Mouse (Mus musculus) right cerebral cortex, postnatal 36 days (tissue): Measurements from ENCODE around the gene Rmi2.
A peak's percentile ranks its signal among the peaks of the same experiment; 100 is the strongest.
"Not testable (repeated sequence)": the region's sequence is repeated elsewhere in the genome, so short reads cannot be mapped to it uniquely, and the experiment has no call there.

ENCODE experiments used
- DNase-seq, 2 experiments: peaks; one replicate each; pipeline ENCODE4 v3.0.0; 2022; ENCODE audit warnings: low spot score in 2 of 2, mixed read lengths in 1 of 2

The Rmi2 gene

GRCm38 (mm10) chr16:10827269-10827668 lies 7.6 kb upstream of the Rmi2 start:
- DNase-seq, result no peak

DNA sequence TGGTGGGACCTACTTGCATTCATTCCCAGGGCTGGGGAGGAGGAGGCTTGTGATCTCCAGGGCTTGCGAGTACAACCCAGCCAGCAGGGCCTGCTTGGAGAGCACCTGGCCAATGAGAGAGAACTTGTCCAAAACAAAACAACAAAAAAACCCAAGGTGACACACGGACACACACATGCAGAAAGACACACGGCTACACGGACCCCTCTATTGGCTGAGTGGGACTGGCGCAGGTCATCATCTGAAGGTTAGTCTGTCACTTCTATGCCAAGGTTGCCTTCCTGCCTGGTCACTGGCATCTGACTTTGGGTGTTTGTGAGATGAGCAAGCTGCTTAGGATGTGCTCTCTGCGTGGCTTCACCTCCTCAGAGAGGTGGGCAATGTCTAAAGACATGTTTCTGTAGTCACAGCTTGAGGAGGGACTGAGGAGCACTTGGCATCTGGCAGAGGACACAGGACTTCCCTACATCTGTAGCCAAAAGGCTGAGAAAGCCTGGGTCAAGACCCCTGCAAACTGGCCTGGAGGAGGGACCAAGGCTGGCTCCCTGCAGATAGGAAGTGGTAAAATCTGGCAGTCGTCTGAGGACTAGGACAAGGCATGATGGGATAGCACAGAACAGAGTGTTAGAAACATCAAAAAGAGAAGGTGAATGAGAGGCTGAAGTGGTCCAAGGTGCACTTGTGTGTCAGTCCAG lies 6.9 kb upstream of the Rmi2 start:
- no peak for DNase-seq

DNA sequence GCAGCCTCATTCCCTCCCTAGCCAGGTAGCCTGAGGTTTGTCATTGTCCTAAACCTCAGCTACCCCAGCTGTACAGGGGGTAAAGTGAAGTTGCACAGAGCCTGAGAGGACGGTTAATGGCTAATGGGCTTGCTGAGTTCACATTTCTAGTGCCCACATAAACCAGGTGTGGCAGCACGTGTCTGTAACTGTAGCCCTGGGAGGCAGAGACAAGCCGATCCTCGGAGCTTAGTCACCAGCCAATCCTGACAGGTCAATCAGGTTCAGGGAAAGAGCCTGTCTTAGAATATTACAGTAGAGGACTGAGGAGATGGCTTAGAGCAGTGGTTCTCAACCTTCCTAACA lies 6.4 kb upstream of the Rmi2 start:
- DNase-seq, result no peak

DNA sequence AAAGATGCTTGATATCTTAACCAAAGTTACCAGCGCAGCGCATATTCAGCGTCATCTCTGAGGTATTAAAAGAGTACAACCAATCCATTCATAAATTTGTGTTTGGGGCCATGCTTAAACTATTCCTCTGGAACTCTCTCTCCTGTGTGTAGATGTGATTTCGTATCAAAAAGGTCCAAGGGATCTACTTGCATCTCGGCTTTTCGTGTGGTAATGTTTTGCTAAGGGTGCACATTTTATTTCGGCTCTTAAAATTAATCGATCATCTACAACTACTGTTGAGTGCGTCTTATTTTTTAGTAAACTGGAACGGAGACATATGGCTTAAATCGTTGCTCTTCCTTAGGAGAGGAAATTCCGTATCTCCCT lies 333 bp upstream of the Rmi2 start:
- no peak for DNase-seq

- DNase-seq, result no peak
Observed at GRCm38 (mm10) chr16:10836388-10836787, 1.5 kb downstream of the Rmi2 start.

DNA sequence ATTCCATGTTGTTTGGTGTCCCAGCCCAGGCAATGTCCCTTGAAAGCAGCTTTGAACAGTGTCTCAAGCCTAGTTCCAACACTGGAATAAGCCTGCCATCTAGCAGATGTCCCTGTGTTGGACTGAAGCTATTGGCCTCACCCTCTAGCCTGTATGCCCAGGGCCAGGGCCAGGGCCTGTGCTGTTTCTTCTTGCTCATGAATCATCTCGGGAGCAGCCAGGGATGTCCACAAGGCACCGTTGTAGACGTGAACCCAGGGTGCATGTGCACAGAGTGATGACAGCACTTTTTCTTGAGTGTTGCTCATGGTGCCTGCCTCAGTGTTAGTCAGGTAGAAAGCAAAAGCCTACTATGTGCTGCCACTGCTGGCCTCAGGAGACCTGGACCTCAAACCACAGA lies 2.4 kb downstream of the Rmi2 start:
- DNase-seq, result no peak

DNA sequence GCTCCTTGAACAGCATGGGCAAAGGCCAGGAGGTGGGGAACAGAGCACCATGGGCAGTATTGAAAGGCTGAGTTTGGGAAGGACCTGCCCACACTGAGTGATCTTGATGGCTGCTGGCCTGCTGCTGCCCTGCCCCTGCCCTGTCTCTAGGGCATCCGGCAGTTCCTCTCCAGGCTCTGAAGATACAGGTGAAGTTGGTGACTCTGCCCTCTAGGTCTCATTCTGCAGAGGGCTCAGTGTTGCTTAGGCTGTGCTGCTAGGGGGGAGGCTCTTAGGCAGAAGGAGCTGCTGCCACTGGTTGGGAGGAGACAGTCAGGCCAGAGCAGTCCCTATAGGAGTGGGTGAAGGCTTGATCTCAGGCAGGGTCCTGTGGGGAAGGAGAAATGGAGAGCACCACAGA lies 3.0 kb downstream of the Rmi2 start:
- DNase-seq, result no peak

- DNase-seq, result no peak
Observed at GRCm38 (mm10) chr16:10838487-10839245, 3.8 kb downstream of the Rmi2 start.

DNA sequence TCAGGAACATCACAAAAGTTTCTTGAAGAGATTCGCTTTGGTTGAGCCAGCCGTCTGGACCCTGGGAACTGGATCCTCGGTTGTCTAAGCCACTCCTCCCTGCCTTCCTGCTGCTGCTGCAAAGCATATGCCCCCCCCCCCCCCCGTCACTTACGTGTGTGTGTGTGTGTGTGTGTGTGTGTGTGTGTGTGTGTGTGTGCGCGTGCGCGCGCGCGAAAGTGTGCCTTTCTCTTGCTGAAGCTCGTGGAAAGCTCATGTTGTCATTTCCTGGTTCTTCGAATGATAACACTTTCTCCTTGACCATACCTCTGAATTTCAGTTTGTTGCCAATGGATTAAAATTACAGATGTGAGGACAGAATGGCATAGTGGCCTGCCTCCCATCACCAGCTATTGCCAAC lies 5.2 kb downstream of the Rmi2 start:
- DNase-seq, result no peak

- DNase-seq, result no peak
Observed at GRCm38 (mm10) chr16:10842282-10842855, 7.5 kb downstream of the Rmi2 start.

GRCm38 (mm10) chr16:10843486-10844318 lies 8.8 kb downstream of the Rmi2 start:
- no peak for DNase-seq

DNA sequence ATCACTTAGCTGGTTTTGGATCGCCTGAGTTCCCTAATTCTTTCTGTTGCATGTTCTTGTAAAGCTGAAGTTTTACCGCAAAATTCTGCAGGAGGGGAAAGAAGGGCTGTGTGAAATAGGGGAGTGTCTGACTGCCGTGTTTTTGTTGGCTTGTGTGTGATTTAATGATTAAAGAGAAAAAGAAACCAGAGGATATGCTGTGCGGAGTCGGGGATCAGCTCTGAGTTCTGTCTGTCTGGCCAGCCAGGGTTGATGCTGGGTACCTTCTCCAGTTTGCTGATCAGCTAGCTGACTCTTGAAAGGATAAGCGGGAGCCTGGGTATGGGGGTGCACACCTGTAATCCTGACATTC lies 9.4 kb downstream of the Rmi2 start:
- DNase-seq, result no peak

- DNase-seq, result no peak
Observed at GRCm38 (mm10) chr16:10845952-10846351, 11.1 kb downstream of the Rmi2 start.

DNA sequence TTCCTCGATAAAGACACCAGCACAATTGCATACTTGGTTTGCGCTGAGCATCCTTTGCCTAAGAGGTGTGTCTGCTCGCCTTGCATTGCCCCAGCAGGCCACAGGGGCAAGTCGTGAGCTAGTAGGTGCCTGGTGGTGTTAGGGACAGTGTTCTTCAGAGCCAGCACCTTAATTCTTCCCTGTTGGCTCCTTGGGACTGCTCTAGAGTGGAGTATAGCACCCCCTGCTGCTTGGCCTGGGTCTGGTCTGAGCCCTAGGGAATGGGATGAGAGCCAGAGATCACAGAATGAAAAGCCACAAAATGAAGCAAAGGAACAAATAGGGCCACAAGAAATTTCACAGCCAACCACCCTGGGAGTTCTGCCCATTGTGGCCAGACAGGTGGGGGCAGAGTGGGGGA lies 11.6 kb downstream of the Rmi2 start:
- peak; percentile 17 to 18 for DNase-seq

GRCm38 (mm10) chr16:10849965-10850861 lies 15.4 kb downstream of the Rmi2 start:
- no peak for DNase-seq

- DNase-seq, result no peak
Observed at GRCm38 (mm10) chr16:10850905-10851304, 16.0 kb downstream of the Rmi2 start.

GRCm38 (mm10) chr16:10852216-10852615 lies 17.4 kb downstream of the Rmi2 start:
- DNase-seq, result not testable (repeated sequence)

DNA sequence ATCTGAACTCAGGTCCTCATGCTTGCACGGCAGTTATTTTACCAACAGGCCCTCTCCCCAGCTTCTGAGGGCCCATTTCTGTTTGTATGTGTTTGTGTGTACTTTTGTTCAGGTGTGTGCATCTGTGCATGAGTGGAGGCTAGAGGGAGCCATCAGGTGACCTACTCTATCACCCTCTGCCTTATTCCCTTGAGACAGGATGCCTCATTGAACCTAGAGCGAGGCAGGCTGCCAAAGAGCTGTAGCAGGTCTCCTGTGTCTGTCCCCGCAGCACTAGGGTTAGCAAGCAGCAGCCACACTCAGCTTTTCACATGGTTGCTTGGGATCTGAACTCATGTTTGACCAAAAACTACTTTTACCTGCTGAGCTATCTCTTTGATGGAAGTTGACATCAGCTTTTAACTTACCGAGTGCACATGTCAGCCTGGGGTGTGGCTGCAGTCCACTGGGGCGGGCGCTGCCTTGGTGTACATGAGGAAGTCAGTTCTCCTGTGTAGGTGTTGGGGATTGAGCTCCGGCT lies 24.9 kb downstream of the Rmi2 start:
- DNase-seq, result no peak

DNA sequence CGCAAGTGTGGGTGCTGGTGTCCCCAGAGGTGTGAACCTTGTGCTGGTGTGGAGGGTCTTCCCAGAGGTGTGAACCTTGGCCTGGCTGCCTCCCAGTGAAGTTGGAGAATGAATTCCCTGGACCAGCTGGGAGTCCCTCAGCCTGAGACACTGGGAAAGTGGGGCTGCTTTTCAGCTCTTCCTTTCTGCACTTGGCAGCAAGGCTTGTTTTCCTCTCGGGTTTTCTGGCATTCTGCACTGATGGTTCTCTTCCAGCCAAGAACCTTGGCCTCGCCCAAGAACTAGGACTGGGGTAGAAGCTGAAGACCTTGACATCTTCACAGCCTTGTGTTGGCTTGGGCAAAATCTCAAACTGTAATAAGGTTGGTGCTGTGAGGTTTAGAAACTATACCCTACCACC lies 26.5 kb downstream of the Rmi2 start:
- no peak for DNase-seq

DNA sequence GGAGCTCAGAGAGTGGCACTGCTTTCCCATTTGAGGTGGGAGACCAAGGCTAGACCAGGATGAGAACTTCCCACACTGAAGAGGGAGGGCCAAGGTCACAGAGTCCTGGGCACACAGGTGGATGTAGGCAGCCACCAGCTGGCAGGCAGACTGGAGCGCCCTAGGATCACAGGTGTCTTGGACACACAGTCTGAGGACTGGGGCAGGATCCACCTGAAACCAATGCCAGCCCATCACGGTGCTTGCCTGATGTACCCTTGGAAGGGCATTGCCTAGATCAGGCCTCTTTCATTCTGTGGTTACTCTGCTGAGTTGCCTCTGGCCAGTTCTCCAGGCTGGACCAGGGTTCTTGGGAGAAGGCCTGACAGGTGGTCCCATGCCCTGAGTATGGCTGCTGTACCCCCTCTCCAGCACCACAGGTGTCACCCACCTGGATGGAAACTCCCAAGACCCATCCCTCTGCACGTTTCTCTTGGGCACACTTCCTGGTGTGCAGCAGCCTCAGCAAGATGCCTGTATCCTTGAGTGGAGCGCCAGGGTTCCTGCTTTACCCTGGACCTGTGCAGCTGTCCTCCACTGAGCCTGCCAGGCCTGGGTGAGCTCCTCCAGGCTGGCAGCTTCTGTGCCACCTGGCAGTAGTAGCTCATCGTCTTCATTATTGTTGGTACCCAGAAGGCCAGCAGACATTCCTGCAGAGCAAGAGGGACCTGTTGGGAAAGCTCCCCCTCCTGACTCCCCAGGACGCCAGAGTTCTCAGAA lies 30.2 kb downstream of the Rmi2 start:
- DNase-seq, result no peak
